Mouse (Mus musculus) midbrain, embryonic 13.5 days (tissue): ENCODE data around the gene Hexdc. TPM values are rescaled to one million over a fixed set of nuclear protein-coding genes. Genes with fewer than 3 reads are reported as not detected.

Source experiments
- ATAC-seq: fragments of 200-750 bp; cut with Nextera tagmentation; 2 replicates; pipeline ENCODE4 v1.8.0; 2017; ENCODE audit warnings: mild to moderate bottlenecking, moderate TSS enrichment, moderate library complexity
- H3K27ac ChIP-seq: fragments of 300-500 bp; sonication (generic); 2 replicates; pipeline ENCODE4 v1.5.1; 2015; ENCODE audit warnings: inconsistent platforms, mild to moderate bottlenecking, moderate library complexity
- H3K27me3 ChIP-seq: fragments of 300-500 bp; sonication (generic); 2 replicates; pipeline ENCODE4 v1.6.1; 2015; ENCODE audit warnings: mild to moderate bottlenecking, inconsistent platforms
- H3K36me3 ChIP-seq: fragments of 300-500 bp; sonication (generic); 2 replicates; pipeline ENCODE4 v1.6.1; 2015; ENCODE audit warnings: mild to moderate bottlenecking, inconsistent platforms
- H3K4me1 ChIP-seq: fragments of 300-500 bp; sonication (generic); replicated peaks from 2 replicates; pipeline ENCODE4 v1.6.1; 2015; ENCODE audit warnings: inconsistent platforms
- H3K4me2 ChIP-seq: fragments of 300-500 bp; sonication (generic); replicated peaks from 2 replicates; pipeline ENCODE4 v1.6.1; 2015; ENCODE audit warnings: moderate library complexity, mild to moderate bottlenecking, inconsistent platforms
- H3K4me3 ChIP-seq: fragments of 300-500 bp; sonication (generic); replicated peaks from 2 replicates; pipeline ENCODE4 v1.5.1; 2015; ENCODE audit warnings: mild to moderate bottlenecking, inconsistent platforms
- H3K9ac ChIP-seq: fragments of 300-500 bp; sonication (generic); replicated peaks from 2 replicates; pipeline ENCODE4 v1.6.1; 2015; ENCODE audit warnings: mild to moderate bottlenecking, inconsistent platforms
- H3K9me3 ChIP-seq: fragments of 300-500 bp; sonication (generic); 2 replicates; pipeline ENCODE4 v1.6.1; 2016; ENCODE audit warnings: mild to moderate bottlenecking, inconsistent platforms
- WGBS: fragments of 180-500 bp; shearing (Covaris S2); methylation state at CpG from one replicate; pipeline ENCODE4 v1.1.7; 2015; 5-methylcytosine and 5-hydroxymethylcytosine counted together
- polyA plus RNA-seq: library from polyadenylated mRNA; unstranded; fragments of >200 nt; fragmentation: Nextera tagmentation; extraction: Ambion mirVana; gene quantifications from 2 replicates; pipeline ENCODE4 v1.2.1, GENCODE M21; 2015

Gene Hexdc
- 18.2 and 21.1 TPM in 2 replicates for polyA plus RNA-seq

DNA sequence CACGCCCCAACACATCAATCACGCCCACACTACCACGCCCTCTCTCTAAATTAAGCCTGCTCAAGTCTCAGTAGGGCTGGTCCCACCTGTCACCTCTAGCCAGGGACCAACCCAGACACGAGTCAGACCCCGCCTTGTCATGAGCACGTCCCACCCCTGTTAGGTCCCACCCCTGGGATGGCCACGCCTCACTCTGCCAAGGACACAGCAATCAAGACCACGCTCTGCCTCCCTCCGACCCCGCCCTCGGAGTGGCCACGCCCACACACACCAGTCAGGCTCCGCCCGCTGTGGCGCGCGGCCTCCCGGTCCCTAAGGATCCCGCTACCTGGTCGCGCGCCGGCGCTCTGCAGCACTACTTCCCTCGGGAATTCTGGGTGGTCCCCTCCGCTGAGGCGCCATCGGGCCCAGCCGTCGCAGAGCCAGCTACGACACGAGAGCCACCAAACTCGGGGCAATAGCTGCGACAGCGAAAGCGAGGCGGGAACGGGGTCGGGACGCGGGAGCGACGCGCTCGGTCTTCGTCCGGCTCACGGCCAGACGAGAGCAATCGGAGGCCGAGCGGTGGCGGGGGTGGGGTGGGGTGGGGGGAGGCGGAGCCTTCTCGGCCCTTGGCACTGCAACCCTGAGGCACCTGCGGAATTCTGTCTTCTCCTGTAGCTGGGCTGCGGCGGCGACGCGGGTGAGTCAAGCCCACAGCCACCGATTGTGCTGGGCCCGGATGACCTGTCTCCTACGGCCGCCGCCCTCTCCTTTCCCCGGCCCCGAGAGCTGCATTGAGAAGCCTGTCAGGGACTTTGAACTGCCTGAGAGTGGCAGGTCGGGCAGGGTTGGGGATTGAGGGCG, at the start of gene Hexdc, which contains the start of gene Ogfod3:
Gene Hexdc, plus strand, starts transcription at position 273 of the 846 bp plus-strand sequence.
Gene Ogfod3, minus strand, starts transcription at position 551 of the 846 bp plus-strand sequence.
- Histone ChIP-seq H3K9ac (peak within 1 kb of the TSS; percentile 84), H3K4me3 (peak within 1 kb of the TSS; percentile 73), H3K27me3 (no peaks in the 10 kb centered on the region), H3K4me1 (peaks cover 16% of the 10 kb centered on the region), H3K4me2 (peak within 1 kb of the TSS; percentile 71), H3K36me3 (peaks cover 13% of the 10 kb centered on the region), H3K9me3 (no peaks in the 10 kb centered on the region), H3K27ac (peak within 1 kb of the TSS; percentile 92)
- peak; percentile 97 for ATAC-seq
- WGBS: under 1% methylated on average over 68 of the region's 70 CpGs

GRCm38 (mm10) chr11:121156411-121156891, 47.8 kb upstream of the Hexdc start:
- under 1% methylated on average over 45 of the region's 45 CpGs for WGBS
- H3K9ac ChIP-seq: peak overlapping the region; percentile 53
- no peaks in the 10 kb centered on the region for H3K36me3 ChIP-seq
- peaks cover 20% of the 10 kb centered on the region for H3K4me1 ChIP-seq
- peaks cover 35% of the 10 kb centered on the region for H3K27me3 ChIP-seq
- no peak overlapping the region for H3K27ac ChIP-seq
- no peaks in the 10 kb centered on the region for H3K9me3 ChIP-seq
- H3K4me3 ChIP-seq: peak overlapping the region; percentile 46
- peak overlapping the region; percentile 76 for H3K4me2 ChIP-seq
- ATAC-seq: peak; percentile 34

DNA sequence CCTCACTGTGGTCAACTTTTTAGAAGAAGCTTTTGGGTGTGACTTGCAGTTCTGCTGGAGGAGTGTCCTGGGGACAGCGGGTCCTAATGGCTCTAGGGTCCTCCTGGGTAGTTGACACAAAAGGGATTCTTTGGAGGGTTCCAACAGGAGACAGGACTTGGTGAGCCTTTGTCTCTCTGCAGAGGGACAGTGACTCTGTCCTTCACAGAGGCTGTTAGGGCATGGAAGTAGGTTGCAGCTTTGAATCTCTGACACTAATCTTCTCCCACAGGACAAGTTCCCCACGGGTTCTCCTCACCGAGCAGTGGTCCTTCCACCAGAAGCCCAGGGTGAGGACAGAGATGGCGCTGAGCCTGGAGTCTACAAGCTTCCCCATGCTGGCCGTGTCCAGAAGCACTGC, 44.3 kb upstream of the Hexdc start, which contains the start of gene Uts2r:
Gene Uts2r, plus strand, starts transcription at position 301 of the 400 bp plus-strand sequence.
- peaks cover 10% of the 10 kb centered on the region for H3K4me1 ChIP-seq
- ATAC-seq: no peak
- 87% methylated on average over 5 of the region's 5 CpGs for WGBS
- H3K4me2 ChIP-seq: no peak within 1 kb of the TSS
- peaks cover 33% of the 10 kb centered on the region for H3K27me3 ChIP-seq
- no peaks in the 10 kb centered on the region for H3K36me3 ChIP-seq
- H3K9me3 ChIP-seq: no peaks in the 10 kb centered on the region
- no peak within 1 kb of the TSS for H3K4me3 ChIP-seq
- H3K27ac ChIP-seq: no peak within 1 kb of the TSS
- no peak within 1 kb of the TSS for H3K9ac ChIP-seq

DNA sequence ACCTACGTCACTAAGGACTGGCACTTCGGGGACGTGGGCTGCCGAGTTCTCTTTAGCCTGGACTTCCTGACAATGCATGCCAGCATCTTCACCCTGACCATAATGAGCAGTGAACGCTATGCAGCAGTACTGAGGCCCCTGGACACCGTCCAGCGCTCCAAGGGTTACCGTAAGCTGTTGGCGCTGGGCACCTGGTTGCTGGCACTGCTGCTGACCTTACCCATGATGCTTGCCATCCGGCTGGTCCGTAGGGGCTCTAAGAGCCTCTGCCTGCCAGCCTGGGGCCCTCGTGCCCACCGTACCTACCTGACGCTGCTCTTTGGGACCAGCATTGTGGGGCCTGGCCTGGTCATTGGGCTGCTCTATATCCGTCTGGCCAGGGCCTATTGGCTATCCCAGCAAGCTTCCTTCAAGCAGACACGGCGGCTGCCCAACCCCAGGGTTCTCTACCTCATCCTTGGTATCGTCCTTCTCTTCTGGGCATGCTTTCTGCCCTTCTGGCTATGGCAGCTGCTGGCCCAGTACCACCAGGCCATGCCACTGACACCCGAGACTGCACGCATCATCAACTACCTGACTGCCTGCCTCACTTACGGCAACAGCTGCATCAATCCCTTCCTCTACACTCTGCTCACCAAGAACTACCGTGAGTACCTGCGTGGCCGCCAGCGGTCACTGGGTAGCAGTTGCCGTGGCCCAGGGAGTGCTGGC, 43.4 kb upstream of the Hexdc start:
- Histone ChIP-seq H3K9ac (no peak overlapping the region), H3K27me3 (peaks cover 25% of the 10 kb centered on the region), H3K4me3 (no peak overlapping the region), H3K36me3 (no peaks in the 10 kb centered on the region), H3K4me2 (no peak overlapping the region), H3K4me1 (peaks cover 10% of the 10 kb centered on the region), H3K27ac (no peak overlapping the region), H3K9me3 (no peaks in the 10 kb centered on the region)
- WGBS: 93% methylated on average over 26 of the region's 26 CpGs
- ATAC-seq: no peak

DNA sequence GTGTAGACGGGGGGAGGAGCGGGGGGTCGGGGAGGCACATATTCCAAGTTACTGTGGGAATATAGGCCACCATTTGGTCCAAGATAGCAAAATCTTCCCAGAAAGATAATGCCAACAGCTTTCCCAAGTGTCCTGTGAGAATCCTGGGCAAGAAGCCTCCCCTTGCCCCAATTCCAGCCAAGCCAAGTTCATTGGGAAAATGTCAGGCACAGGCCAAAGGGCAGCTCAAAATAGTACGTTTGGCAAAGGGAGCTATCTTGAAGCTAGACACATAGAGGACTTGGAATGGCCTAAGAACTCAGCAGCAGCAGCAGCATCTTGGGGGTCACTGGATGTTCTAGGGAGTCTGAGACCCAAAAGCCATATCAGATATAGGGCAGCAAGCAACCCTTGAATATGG, 40.5 kb upstream of the Hexdc start:
- no peak overlapping the region for H3K27ac ChIP-seq
- H3K27me3 ChIP-seq: no peaks in the 10 kb centered on the region
- no peaks in the 10 kb centered on the region for H3K4me1 ChIP-seq
- H3K9ac ChIP-seq: no peak overlapping the region
- no peak for ATAC-seq
- H3K36me3 ChIP-seq: no peaks in the 10 kb centered on the region
- no peaks in the 10 kb centered on the region for H3K9me3 ChIP-seq
- H3K4me2 ChIP-seq: no peak overlapping the region
- 89% methylated on average over 4 of the region's 4 CpGs for WGBS
- no peak overlapping the region for H3K4me3 ChIP-seq

GRCm38 (mm10) chr11:121173203-121173602, 31.0 kb upstream of the Hexdc start:
- no peak overlapping the region for H3K27ac ChIP-seq
- WGBS: 74% methylated on average over 5 of the region's 5 CpGs
- peaks cover 13% of the 10 kb centered on the region for H3K4me1 ChIP-seq
- H3K9me3 ChIP-seq: no peaks in the 10 kb centered on the region
- H3K4me3 ChIP-seq: no peak overlapping the region
- no peak overlapping the region for H3K9ac ChIP-seq
- H3K4me2 ChIP-seq: no peak overlapping the region
- H3K36me3 ChIP-seq: no peaks in the 10 kb centered on the region
- ATAC-seq: no peak
- H3K27me3 ChIP-seq: no peaks in the 10 kb centered on the region

DNA sequence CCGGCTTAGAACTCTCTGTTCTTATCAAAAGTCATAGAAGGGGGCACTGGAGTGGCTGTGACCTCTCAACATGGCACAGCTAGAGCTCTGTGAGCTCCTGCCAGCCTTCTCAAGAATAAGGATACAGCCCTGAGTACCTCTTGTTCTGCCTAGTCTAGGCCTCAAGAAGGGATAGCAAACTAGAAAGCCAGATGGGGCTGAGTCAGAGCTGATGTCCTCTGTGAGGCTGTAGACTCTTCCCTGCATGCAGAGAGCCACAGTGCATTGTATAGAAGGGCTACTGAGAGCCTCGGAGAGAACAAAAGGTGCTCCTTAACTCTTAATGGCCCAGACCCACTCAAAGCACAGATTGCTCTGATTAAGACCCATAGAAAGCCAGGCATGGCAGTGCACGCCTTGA, 30.0 kb upstream of the Hexdc start:
- 41% methylated on average over 3 of the region's 3 CpGs for WGBS
- Histone ChIP-seq H3K9ac (no peak overlapping the region), H3K27ac (no peak overlapping the region), H3K4me2 (no peak overlapping the region), H3K9me3 (no peaks in the 10 kb centered on the region), H3K4me1 (peaks cover 13% of the 10 kb centered on the region), H3K4me3 (no peak overlapping the region), H3K36me3 (no peaks in the 10 kb centered on the region), H3K27me3 (no peaks in the 10 kb centered on the region)
- 0 out of 2 replicates have a peak, but pooled peaks have one; percentile 18 for ATAC-seq

- Histone ChIP-seq H3K9me3 (no peaks in the 10 kb centered on the region), H3K36me3 (peaks cover 13% of the 10 kb centered on the region; the same call in 1 of the 2 replicates), H3K4me1 (peaks cover 13% of the 10 kb centered on the region), H3K27ac (no peak overlapping the region), H3K9ac (peak overlapping the region; percentile 32; the same call in 1 of the 2 replicates), H3K27me3 (no peaks in the 10 kb centered on the region), H3K4me3 (no peak overlapping the region), H3K4me2 (no peak overlapping the region)
- 58% methylated on average over 12 of the region's 12 CpGs for WGBS
- peak; percentile 43; the same call in 1 of the 2 replicates for ATAC-seq
Measured at GRCm38 (mm10) chr11:121176285-121177270, 27.7 kb upstream of the Hexdc start.

DNA sequence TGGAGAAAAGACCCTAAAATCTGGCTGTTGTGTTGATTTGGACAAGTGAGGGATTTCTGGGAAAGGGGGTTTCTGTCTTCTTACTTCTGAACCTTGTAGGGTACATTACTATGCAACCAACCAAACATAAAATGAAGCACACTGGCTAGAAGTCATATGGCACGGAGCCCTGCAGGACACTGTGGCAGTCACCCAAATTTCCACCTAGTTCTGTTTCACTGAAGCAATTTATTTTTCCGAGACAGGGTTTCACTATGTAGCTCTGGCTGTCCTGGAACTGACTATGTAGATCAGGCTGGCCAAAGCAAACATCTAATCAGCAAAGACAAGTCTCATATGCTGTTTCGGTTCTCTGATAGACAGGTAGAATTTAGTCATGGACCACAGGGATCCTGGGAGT, 14.6 kb upstream of the Hexdc start:
- Histone ChIP-seq H3K4me2 (no peak overlapping the region), H3K36me3 (peaks cover 15% of the 10 kb centered on the region; the same call in 1 of the 2 replicates), H3K4me1 (no peaks in the 10 kb centered on the region), H3K9me3 (no peaks in the 10 kb centered on the region), H3K4me3 (no peak overlapping the region), H3K27me3 (no peaks in the 10 kb centered on the region), H3K27ac (no peak overlapping the region), H3K9ac (no peak overlapping the region)
- ATAC-seq: no peak
- 92% methylated on average over 3 of the region's 3 CpGs for WGBS

GRCm38 (mm10) chr11:121192742-121193141, 11.5 kb upstream of the Hexdc start:
- Histone ChIP-seq H3K4me1 (no peaks in the 10 kb centered on the region), H3K4me3 (no peak overlapping the region), H3K4me2 (no peak overlapping the region), H3K36me3 (peaks cover 30% of the 10 kb centered on the region), H3K27ac (no peak overlapping the region), H3K9me3 (no peaks in the 10 kb centered on the region), H3K9ac (no peak overlapping the region), H3K27me3 (no peaks in the 10 kb centered on the region)
- no peak for ATAC-seq
- WGBS: 83% methylated on average over 2 of the region's 2 CpGs

DNA sequence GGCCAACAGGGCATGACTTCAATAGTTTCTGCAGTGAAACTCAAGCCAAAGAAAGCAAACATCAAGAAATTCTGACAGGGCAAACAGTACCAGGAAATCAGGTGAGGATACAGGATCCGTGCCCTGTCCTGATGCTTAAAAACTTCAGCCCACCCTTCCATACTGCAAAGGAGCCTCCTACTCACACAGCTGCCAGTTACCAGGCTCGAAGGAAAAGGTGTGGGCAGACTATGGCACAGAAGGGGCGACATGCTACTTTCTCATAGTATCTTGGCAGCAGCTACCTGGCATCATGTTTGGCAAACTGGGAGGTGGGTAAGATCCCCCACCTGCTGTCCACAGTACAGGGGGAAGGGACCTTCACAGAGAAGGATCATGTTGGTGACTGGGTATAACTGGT, 10.8 kb upstream of the Hexdc start:
- Histone ChIP-seq H3K36me3 (peaks cover 30% of the 10 kb centered on the region), H3K4me3 (no peak overlapping the region), H3K9me3 (no peaks in the 10 kb centered on the region), H3K9ac (no peak overlapping the region), H3K27me3 (no peaks in the 10 kb centered on the region), H3K27ac (no peak overlapping the region), H3K4me2 (no peak overlapping the region), H3K4me1 (no peaks in the 10 kb centered on the region)
- ATAC-seq: no peak
- WGBS: 78% methylated on average over 3 of the region's 3 CpGs
